Mouse (Mus musculus) intestine, postnatal 0 days (tissue): ENCODE results near the gene Olfr761. TPM values are rescaled to one million over a fixed set of nuclear protein-coding genes. Genes with fewer than 3 reads are reported as not detected.
A peak's percentile ranks its signal among the peaks of the same experiment; 100 is the strongest.
"Not testable (repeated sequence)": the region's sequence is repeated elsewhere in the genome, so short reads cannot be mapped to it uniquely, and the experiment has no call there.

Experiments
- ATAC-seq: fragments of 200-750 bp; cut with Nextera tagmentation; 2 replicates; pipeline ENCODE4 v1.8.0; 2017; ENCODE audit warnings: mild to moderate bottlenecking, moderate TSS enrichment, moderate library complexity
- H3K27ac ChIP-seq: fragments of 300-500 bp; sonication (generic); 2 replicates; pipeline ENCODE4 v1.5.1; 2014; ENCODE audit warnings: mild to moderate bottlenecking, low read depth, low read length, moderate library complexity
- H3K27me3 ChIP-seq: fragments of 300-500 bp; sonication (generic); replicated peaks from 2 replicates; pipeline ENCODE4 v1.6.1; 2014; ENCODE audit warnings: low read length, mixed read lengths; ENCODE audit not compliant: control insufficient read depth, insufficient read depth
- H3K36me3 ChIP-seq: fragments of 300-500 bp; sonication (generic); 2 replicates; pipeline ENCODE4 v1.6.1; 2014; ENCODE audit warnings: mild to moderate bottlenecking, moderate library complexity; ENCODE audit not compliant: control insufficient read depth, insufficient read depth
- H3K4me1 ChIP-seq: fragments of 300-500 bp; sonication (generic); replicated peaks from 2 replicates; pipeline ENCODE4 v1.6.1; 2014; ENCODE audit warnings: antibody characterized with exemption, low read length, mixed read lengths; ENCODE audit not compliant: control insufficient read depth, insufficient read depth
- H3K4me2 ChIP-seq: fragments of 300-500 bp; sonication (generic); replicated peaks from 2 replicates; pipeline ENCODE4 v1.6.1; 2014; ENCODE audit warnings: low read depth, mild to moderate bottlenecking, moderate library complexity
- H3K4me3 ChIP-seq: fragments of 300-500 bp; sonication (generic); 2 replicates; pipeline ENCODE4 v1.5.1; 2014; ENCODE audit warnings: low read depth, low read length
- H3K9ac ChIP-seq: fragments of 300-500 bp; sonication (generic); 2 replicates; pipeline ENCODE4 v1.6.1; 2014; ENCODE audit warnings: mild to moderate bottlenecking, low read depth, low read length
- H3K9me3 ChIP-seq: fragments of 300-500 bp; sonication (generic); 2 replicates; pipeline ENCODE4 v1.6.1; 2016; ENCODE audit warnings: mixed run types; ENCODE audit not compliant: control insufficient read depth
- CTCF ChIP-seq: sonication (generic); IDR thresholded peaks from 2 replicates; pipeline ENCODE4 v1.5.1; 2016; ENCODE audit warnings: low read depth, mild to moderate bottlenecking, control low read depth, antibody characterized with exemption, moderate library complexity
- WGBS: fragments of 180-500 bp; shearing (Covaris S2); extraction: QIAGEN DNeasy Blood & Tissue Kit; methylation state at CpG from one replicate; pipeline ENCODE4 v1.1.7; 2014; 5-methylcytosine and 5-hydroxymethylcytosine counted together
- polyA plus RNA-seq: library from polyadenylated mRNA; unstranded; fragments of >200 nt; fragmentation: Nextera tagmentation; extraction: Ambion mirVana; gene quantifications from 2 replicates; pipeline ENCODE4 v1.2.1, GENCODE M21; 2015

Gene Olfr761
- not detected in 2 replicates for polyA plus RNA-seq

DNA sequence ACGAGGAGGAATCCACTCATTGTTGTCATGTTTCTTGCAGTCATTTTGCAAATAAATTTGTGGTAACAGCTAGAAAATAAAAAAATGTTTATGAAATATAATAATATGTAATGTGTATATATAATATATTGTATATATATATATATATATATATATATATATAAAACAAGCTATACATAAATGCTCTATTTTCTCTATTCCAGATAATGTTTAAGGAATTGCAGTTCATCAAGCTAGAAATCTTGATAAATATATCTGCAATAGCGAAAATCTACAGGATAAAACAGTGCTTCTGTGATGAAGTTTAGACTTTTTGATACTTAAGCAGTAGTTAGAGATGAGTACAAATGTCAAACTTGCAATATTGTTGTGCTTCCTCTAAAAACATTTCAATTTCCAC is at the start of gene Olfr761:
Olfr761 (minus strand) TSS at position 101 of the 400 bp plus-strand sequence.
- no peak for TF ChIP-seq CTCF
- H3K9ac ChIP-seq = no peak within 1 kb of the TSS
- H3K4me2 ChIP-seq = no peak within 1 kb of the TSS
- no peak within 1 kb of the TSS for H3K4me3 ChIP-seq
- H3K36me3 ChIP-seq = no peaks in the 10 kb centered on the region
- ATAC-seq = no peak
- H3K9me3 ChIP-seq = no peaks in the 10 kb centered on the region
- WGBS = 80% methylated on average over 2 of the region's 2 CpGs
- no peak within 1 kb of the TSS for H3K27ac ChIP-seq
- no peaks in the 10 kb centered on the region for H3K27me3 ChIP-seq
- H3K4me1 ChIP-seq = no peaks in the 10 kb centered on the region

DNA sequence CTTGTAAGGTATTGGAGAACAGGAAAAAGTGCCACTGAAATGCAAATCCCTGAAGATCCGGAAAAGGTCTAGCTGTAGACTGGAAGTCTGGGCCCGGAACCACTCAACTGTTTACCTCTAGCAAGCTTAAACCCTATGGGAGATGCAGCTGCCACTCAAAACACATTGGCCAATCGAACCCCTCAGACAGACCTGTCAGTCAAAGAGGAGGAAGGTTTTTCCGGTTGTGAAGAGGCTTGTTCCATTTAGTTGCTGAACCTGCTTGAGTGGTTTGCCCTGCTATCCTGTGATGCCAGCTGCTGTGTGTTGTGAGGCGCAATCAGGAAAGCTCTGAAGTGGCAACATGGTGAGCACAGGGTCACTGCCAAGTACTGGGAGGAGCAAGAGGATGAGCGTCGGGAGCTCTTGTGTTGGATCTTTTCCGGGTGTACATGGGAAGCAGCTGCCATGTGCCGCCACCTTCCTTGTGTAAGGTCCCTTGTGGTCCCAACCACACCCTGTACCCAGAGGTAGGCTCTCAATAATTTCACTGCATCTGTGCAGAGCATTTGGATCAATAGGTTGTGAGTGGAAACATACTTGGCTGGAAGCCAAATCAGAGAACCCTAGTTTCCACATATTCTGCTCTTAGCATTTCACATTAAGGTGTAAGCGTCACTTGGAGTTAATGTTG is 42.9 kb upstream of the Olfr761 start:
- Histone ChIP-seq H3K36me3 (no peaks in the 10 kb centered on the region), H3K9me3 (0 out of 2 replicates have a peak, but pooled peaks cover 4% of the 10 kb centered on the region), H3K4me2 (no peak overlapping the region), H3K9ac (no peak overlapping the region), H3K4me3 (no peak overlapping the region), H3K4me1 (no peaks in the 10 kb centered on the region), H3K27ac (no peak overlapping the region), H3K27me3 (no peaks in the 10 kb centered on the region)
- 59% methylated on average over 10 of the region's 10 CpGs for WGBS
- TF ChIP-seq CTCF = no peak
- peak; percentile 28; the same call in 1 of the 2 replicates for ATAC-seq

DNA sequence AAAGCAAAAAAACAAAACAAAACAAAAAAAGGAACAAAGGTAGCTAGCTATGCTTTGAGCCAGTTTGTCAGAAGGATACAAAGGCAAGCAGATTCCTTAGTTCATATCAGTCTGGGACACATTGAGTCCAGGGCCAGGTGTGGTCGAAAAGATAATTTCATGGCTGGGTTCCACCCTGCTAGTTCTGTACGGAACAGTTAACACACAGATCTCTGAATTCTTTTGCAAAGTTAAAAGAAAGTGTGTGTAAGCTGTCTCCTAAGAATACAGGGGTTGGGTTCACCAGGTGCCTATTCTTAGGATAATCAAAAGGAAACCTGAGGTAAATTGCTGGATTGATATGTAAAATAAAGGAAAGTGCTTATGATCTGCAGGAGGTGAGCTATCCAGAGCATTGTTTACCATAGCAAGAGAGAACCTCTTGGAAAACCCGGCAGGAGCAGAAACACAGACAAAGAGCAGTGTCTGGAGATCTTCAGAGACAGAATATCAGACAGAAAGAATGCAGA is 37.6 kb upstream of the Olfr761 start:
- H3K4me3 ChIP-seq = no peak overlapping the region
- H3K36me3 ChIP-seq = no peaks in the 10 kb centered on the region
- H3K9ac ChIP-seq = no peak overlapping the region
- no peak for ATAC-seq
- H3K9me3 ChIP-seq = 0 out of 2 replicates have a peak, but pooled peaks cover 4% of the 10 kb centered on the region
- no peak overlapping the region for H3K27ac ChIP-seq
- no peaks in the 10 kb centered on the region for H3K27me3 ChIP-seq
- no peak overlapping the region for H3K4me2 ChIP-seq
- no peaks in the 10 kb centered on the region for H3K4me1 ChIP-seq
- WGBS = 45% methylated on average over 3 of the region's 3 CpGs
- no peak for TF ChIP-seq CTCF

DNA sequence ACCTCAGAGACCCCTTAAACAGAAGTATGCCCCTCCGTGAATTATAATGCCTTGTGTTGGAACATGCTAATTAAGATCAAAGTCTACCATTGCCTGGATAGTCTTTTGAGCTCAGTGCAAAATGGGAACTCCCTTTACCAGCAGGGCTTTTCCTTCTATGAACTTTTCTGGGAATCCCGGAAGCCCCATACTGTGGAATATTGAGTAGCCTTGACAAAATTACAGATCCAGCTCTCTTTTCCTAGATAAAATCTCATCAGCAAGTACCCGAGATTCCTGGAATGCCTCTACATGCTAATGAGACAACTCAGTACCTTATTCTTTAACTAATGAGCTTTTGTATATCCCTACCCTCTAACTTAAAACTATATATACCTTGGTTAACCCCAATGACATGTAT is 20.7 kb upstream of the Olfr761 start:
- Histone ChIP-seq H3K27ac (no peak overlapping the region), H3K4me2 (no peak overlapping the region), H3K9ac (no peak overlapping the region), H3K27me3 (no peaks in the 10 kb centered on the region), H3K4me3 (no peak overlapping the region), H3K9me3 (no peaks in the 10 kb centered on the region), H3K36me3 (no peaks in the 10 kb centered on the region), H3K4me1 (no peaks in the 10 kb centered on the region)
- 86% methylated on average over 3 of the region's 3 CpGs for WGBS
- no peak for ATAC-seq
- no peak for TF ChIP-seq CTCF

DNA sequence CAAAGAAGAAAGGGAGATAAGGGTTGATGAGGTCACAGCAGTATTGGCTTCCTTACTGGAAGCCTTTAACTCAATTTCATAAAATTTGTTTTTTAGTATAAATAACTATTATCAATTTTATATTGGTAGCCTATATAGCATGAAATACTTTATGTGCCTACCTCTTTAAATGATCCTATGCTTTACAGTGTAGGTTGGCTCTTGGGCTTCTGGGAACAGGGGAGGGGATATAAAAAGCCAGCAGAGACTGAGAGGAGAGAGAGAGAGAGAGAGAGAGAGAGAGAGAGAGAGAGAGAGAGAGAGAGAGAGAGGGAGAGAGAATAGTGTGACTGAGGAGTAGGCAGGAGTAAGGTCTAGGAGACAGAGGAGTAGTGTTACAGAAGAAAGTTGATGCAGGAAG is 32.6 kb downstream of the Olfr761 start, which contains the start of gene Olfr128:
Olfr128 (plus strand) TSS at position 301 of the 400 bp plus-strand sequence.
- no peaks in the 10 kb centered on the region for H3K36me3 ChIP-seq
- TF ChIP-seq CTCF = no peak
- H3K4me2 ChIP-seq = no peak within 1 kb of the TSS
- no peak for ATAC-seq
- H3K9me3 ChIP-seq = no peaks in the 10 kb centered on the region
- no peak within 1 kb of the TSS for H3K9ac ChIP-seq
- H3K4me3 ChIP-seq = no peak within 1 kb of the TSS
- no peaks in the 10 kb centered on the region for H3K4me1 ChIP-seq
- H3K27me3 ChIP-seq = no peaks in the 10 kb centered on the region
- H3K27ac ChIP-seq = no peak within 1 kb of the TSS

DNA sequence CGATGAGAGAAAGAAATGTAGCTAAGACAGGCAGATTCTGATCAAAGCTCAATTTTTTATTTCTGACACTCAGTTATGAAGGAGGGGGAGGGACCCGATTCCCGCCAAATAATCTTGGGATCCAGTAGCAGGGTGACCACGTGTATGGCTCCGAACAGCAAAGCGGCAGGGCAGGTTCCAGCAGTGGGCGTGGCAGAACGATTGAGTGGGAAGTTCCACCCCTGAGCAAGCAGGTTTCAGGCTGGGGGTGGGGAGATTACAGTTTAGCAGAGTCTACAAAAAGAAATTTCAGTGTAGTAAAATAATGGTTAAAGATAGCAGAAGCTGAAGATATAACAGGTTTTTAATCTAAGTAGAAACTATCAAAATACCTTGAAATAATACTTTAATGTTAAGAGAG is 46.1 kb downstream of the Olfr761 start:
- not testable (repeated sequence) for H3K36me3 ChIP-seq, H3K9me3 ChIP-seq, ATAC-seq, H3K4me2 ChIP-seq, H3K27me3 ChIP-seq, H3K9ac ChIP-seq, H3K4me3 ChIP-seq, H3K4me1 ChIP-seq, H3K27ac ChIP-seq
- 60% methylated on average over 8 of the region's 8 CpGs for WGBS

Other genes starting within 250 kb of the Olfr761 start
- gene Olfr120, start 231.3 kb downstream of the Olfr761 start, polyA plus RNA-seq = not detected in 2 replicates
- gene Olfr121, start 204.2 kb downstream of the Olfr761 start, polyA plus RNA-seq = not detected in 2 replicates
- not detected in 2 replicates for gene Olfr122, start 184.5 kb downstream of the Olfr761 start, polyA plus RNA-seq
- gene Olfr123, start 159.6 kb downstream of the Olfr761 start, polyA plus RNA-seq = not detected in 2 replicates
- gene Olfr124, start 153.2 kb downstream of the Olfr761 start, polyA plus RNA-seq = not detected in 2 replicates
- gene Olfr125, start 120.1 kb downstream of the Olfr761 start, polyA plus RNA-seq = not detected in 2 replicates
- not detected in 2 replicates for gene Olfr126, start 105.6 kb downstream of the Olfr761 start, polyA plus RNA-seq
- not detected in 2 replicates for gene Olfr127, start 52.6 kb downstream of the Olfr761 start, polyA plus RNA-seq
- gene Olfr128, start 32.5 kb downstream of the Olfr761 start, polyA plus RNA-seq = not detected in 2 replicates
- gene Olfr129, start 107.0 kb upstream of the Olfr761 start, polyA plus RNA-seq = not detected in 2 replicates
- not detected in 2 replicates for gene Olfr130, start 110.8 kb upstream of the Olfr761 start, polyA plus RNA-seq
- gene Olfr131, start 135.6 kb upstream of the Olfr761 start, polyA plus RNA-seq = not detected in 2 replicates
- not detected in 2 replicates for gene Olfr132, start 181.4 kb upstream of the Olfr761 start, polyA plus RNA-seq
- not detected in 2 replicates for gene Olfr133, start 192.2 kb upstream of the Olfr761 start, polyA plus RNA-seq
- not detected in 2 replicates for gene Olfr134, start 218.3 kb upstream of the Olfr761 start, polyA plus RNA-seq